Mouse (Mus musculus) limb, embryonic 15.5 days (tissue): ENCODE results near the gene Pnpla3. TPM values are rescaled to one million over a fixed set of nuclear protein-coding genes. Genes with fewer than 3 reads are reported as not detected.

Experiments
- ATAC-seq: fragments of 200-750 bp; cut with Nextera tagmentation; 2 replicates; pipeline ENCODE4 v1.8.0; 2017; ENCODE audit warnings: low read depth, moderate TSS enrichment; ENCODE audit not compliant: insufficient number of reproducible peaks, low FRiP score, low TSS enrichment
- H3K27ac ChIP-seq: fragments of 300-500 bp; sonication (generic); 2 replicates; pipeline ENCODE4 v1.5.1; 2015; ENCODE audit warnings: moderate library complexity, mild to moderate bottlenecking, inconsistent platforms
- H3K27me3 ChIP-seq: fragments of 300-500 bp; sonication (generic); 2 replicates; pipeline ENCODE4 v1.6.1; 2015; ENCODE audit warnings: inconsistent platforms
- H3K36me3 ChIP-seq: fragments of 300-500 bp; sonication (generic); 2 replicates; pipeline ENCODE4 v1.6.1; 2015; ENCODE audit warnings: inconsistent platforms
- H3K4me1 ChIP-seq: fragments of 300-500 bp; sonication (generic); 2 replicates; pipeline ENCODE4 v1.6.1; 2015; ENCODE audit warnings: inconsistent platforms
- H3K4me2 ChIP-seq: fragments of 300-500 bp; sonication (generic); 2 replicates; pipeline ENCODE4 v1.6.1; 2015; ENCODE audit warnings: mild to moderate bottlenecking, inconsistent platforms
- H3K4me3 ChIP-seq: fragments of 300-500 bp; sonication (generic); 2 replicates; pipeline ENCODE4 v1.5.1; 2015; ENCODE audit warnings: mild to moderate bottlenecking, inconsistent platforms
- H3K9ac ChIP-seq: fragments of 300-500 bp; sonication (generic); 2 replicates; pipeline ENCODE4 v1.6.1; 2015; ENCODE audit warnings: inconsistent platforms
- H3K9me3 ChIP-seq: fragments of 300-500 bp; sonication (generic); 2 replicates; pipeline ENCODE4 v1.6.1; 2016; ENCODE audit warnings: inconsistent platforms
- WGBS: fragments of 180-500 bp; shearing (Covaris S2); methylation state at CpG from one replicate; pipeline ENCODE4 v1.1.7; 2015; 5-methylcytosine and 5-hydroxymethylcytosine counted together
- polyA plus RNA-seq: library from polyadenylated mRNA; unstranded; fragments of >200 nt; fragmentation: Nextera tagmentation; extraction: Ambion mirVana; gene quantifications from 2 replicates; pipeline ENCODE4 v1.2.1, GENCODE M21; 2015

Pnpla3 gene
- polyA plus RNA-seq = 1.5 and 2.0 TPM in 2 replicates

DNA sequence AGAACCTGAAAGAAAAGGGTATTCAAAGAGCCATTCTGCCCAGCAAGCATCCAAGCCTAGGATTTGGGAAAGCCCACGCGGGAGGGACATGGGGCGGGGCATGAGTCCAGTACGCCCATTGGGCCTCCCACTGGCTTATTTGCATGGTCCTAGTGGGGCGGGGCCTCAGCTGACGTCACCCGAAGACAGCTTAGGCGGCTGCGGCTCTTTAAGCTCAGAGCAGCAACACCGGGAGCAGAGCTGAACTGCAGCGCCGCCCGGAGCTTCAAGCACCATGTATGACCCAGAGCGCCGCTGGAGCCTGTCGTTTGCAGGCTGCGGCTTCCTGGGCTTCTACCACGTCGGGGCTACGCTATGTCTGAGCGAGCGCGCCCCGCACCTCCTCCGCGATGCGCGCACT, at the start of gene Pnpla3:
TSS of gene Pnpla3 (plus strand) at position 238 of the 400 bp plus-strand sequence.
- Histone ChIP-seq H3K9me3 (no peaks in the 10 kb centered on the region), H3K36me3 (no peaks in the 10 kb centered on the region), H3K27me3 (peaks cover 21% of the 10 kb centered on the region), H3K4me1 (peaks cover 18% of the 10 kb centered on the region), H3K4me3 (peak within 1 kb of the TSS; percentile 51), H3K9ac (peak within 1 kb of the TSS; percentile 26; the same call in 1 of the 2 replicates), H3K27ac (no peak within 1 kb of the TSS), H3K4me2 (peak within 1 kb of the TSS; percentile 96)
- WGBS = 0% methylated on average over 28 of the region's 28 CpGs
- ATAC-seq = peak; percentile 95

DNA sequence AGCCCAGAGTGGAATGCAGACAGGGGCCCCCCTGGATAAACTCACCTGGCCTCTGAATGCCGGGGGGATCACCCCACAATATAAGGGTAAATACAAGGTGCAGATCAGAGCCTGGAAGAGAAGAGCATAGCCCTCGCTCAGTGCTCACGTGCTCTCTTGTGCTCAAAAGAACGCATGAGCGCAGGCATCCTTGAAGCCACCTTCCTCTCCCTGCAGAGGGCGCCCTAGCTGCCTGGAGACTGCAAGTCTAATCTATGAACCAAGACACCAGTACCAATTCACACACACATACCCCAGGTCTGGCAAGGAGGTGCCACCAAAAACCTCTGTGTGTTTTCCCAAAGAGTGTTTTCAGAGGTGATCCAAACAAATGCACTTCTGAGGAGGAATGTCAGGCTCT, 47.0 kb upstream of the Pnpla3 start:
- Histone ChIP-seq H3K9ac (no peak overlapping the region), H3K4me1 (no peaks in the 10 kb centered on the region), H3K27me3 (peaks cover 7% of the 10 kb centered on the region; the same call in 1 of the 2 replicates), H3K4me2 (no peak overlapping the region), H3K27ac (no peak overlapping the region), H3K36me3 (no peaks in the 10 kb centered on the region), H3K4me3 (no peak overlapping the region), H3K9me3 (no peaks in the 10 kb centered on the region)
- 32% methylated on average over 6 of the region's 6 CpGs for WGBS
- no peak for ATAC-seq

DNA sequence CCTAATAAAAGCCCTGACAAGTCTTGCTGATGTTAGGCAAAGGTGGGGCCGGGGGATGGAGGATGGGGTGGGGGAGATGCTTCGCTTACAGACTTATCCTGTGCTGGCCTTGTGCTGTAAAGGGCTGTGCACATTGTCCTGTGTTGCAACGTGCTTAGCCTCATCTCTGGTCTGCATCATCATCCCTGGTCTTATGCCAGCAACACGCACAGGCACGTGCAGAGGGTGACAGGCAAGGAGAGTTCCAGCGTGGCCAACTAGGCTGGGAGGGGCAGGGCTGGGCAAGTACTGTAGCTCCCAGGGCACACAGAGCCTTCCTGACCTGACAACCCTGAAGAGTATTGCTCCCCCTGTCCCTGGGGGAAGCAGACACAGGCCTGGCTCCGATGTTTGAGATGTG, 46.6 kb upstream of the Pnpla3 start:
- no peak for ATAC-seq
- Histone ChIP-seq H3K36me3 (no peaks in the 10 kb centered on the region), H3K4me3 (no peak overlapping the region), H3K4me2 (no peak overlapping the region), H3K9ac (no peak overlapping the region), H3K9me3 (no peaks in the 10 kb centered on the region), H3K4me1 (no peaks in the 10 kb centered on the region), H3K27ac (no peak overlapping the region), H3K27me3 (peaks cover 7% of the 10 kb centered on the region; the same call in 1 of the 2 replicates)
- WGBS = 64% methylated on average over 7 of the region's 7 CpGs

DNA sequence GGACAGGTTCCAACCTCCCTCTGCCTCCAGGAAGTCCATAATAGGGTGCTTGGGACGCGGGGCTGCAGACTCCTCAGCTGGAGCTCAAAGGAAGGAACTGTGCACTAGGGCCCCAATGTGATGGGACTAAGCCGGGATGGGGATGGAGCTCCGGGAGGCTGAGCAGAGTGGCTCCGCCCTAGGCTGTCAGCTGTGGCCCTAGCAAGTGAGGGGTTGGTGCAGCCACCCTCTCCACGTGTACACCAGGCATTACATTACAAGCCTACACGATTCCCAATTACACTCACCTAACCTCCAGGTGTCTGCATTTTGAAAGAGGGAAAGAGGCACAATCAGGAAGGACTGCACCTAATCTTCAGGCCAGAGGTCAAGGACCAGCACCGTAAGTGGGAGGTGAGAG, 44.6 kb upstream of the Pnpla3 start, which contains the start of gene Pnpla5:
TSS of gene Pnpla5 (minus strand) at position 101 of the 400 bp plus-strand sequence.
- H3K36me3 ChIP-seq = no peaks in the 10 kb centered on the region
- H3K9me3 ChIP-seq = no peaks in the 10 kb centered on the region
- H3K9ac ChIP-seq = no peak within 1 kb of the TSS
- H3K4me2 ChIP-seq = no peak within 1 kb of the TSS
- 62% methylated on average over 8 of the region's 8 CpGs for WGBS
- peaks cover 7% of the 10 kb centered on the region; the same call in 1 of the 2 replicates for H3K27me3 ChIP-seq
- no peak within 1 kb of the TSS for H3K4me3 ChIP-seq
- no peak within 1 kb of the TSS for H3K27ac ChIP-seq
- no peak for ATAC-seq
- H3K4me1 ChIP-seq = no peaks in the 10 kb centered on the region

DNA sequence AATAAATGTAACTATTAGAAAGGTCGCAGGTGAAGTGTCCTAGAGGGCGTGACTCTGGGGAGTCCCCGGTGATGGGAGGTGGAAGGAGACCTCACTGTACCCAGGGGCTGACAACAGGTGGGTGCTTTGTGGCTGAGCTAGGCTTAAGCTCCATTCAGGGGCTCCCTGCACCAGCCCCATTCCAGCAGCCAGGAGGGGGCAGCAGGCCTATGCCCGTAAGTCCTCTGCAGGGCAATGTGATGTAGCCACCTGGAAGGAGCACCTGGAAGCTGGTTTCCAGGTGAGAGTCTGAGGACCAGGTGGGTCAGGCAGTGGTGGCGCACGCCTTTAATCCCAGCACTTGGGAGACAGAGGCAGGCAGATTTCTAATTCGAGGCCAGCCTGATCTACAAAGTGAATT, 43.6 kb upstream of the Pnpla3 start:
- H3K36me3 ChIP-seq = no peaks in the 10 kb centered on the region
- WGBS = 63% methylated on average over 7 of the region's 7 CpGs

DNA sequence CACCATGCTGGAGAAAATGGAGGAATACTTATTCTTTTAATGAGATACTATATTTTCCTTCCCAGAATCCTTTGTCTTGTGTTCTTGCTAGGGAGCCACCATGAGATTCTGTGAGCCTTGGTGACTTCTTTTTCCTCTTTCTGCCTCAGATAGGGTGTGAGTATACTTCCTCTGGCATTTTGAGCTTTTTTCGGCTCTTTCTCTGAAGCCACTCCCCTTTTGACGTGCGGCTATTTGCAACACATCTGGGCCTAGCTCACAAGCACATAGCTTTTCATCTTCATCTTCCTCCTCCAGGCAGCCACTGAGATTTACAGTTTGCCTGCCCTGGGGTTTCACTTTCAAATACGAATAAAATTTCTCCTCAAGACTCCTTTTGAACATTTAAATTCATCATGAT, 41.2 kb upstream of the Pnpla3 start:
- Histone ChIP-seq H3K4me1 (0 out of 2 replicates have a peak, but pooled peaks cover 3% of the 10 kb centered on the region), H3K4me2 (no peak overlapping the region), H3K4me3 (no peak overlapping the region), H3K9me3 (no peaks in the 10 kb centered on the region), H3K27me3 (no peaks in the 10 kb centered on the region), H3K36me3 (no peaks in the 10 kb centered on the region), H3K9ac (no peak overlapping the region), H3K27ac (no peak overlapping the region)
- WGBS = 65% methylated on average over 4 of the region's 4 CpGs
- ATAC-seq = no peak

More for the DNA sequence above, 43.6 kb upstream of the Pnpla3 start:
- no peak for ATAC-seq
- H3K27ac ChIP-seq = no peak overlapping the region
- H3K9ac ChIP-seq = no peak overlapping the region
- no peak overlapping the region for H3K4me3 ChIP-seq
- no peaks in the 10 kb centered on the region for H3K27me3 ChIP-seq
- no peak overlapping the region for H3K4me2 ChIP-seq
- H3K4me1 ChIP-seq = no peaks in the 10 kb centered on the region
- H3K9me3 ChIP-seq = no peaks in the 10 kb centered on the region

DNA sequence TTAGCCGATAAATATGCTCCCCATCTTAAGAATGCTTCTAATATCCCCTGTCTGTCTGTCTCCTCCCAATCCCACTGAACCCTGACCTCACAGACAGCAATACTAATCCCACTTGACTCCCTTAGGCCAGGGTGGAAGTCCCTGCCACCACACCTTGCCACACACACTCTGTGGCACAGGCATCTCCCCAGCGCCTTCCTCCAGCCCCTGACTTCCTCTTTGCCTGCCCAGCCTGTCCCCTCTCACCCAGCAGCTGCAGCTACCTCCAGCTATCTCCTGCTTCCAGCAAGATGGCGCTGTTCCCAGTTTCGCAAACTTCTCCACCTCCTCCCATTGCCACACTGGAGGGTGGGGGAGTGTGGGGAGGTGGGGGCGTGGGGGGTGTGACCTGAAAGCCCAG, 40.8 kb upstream of the Pnpla3 start:
- H3K4me1 ChIP-seq = 0 out of 2 replicates have a peak, but pooled peaks cover 3% of the 10 kb centered on the region
- H3K36me3 ChIP-seq = no peaks in the 10 kb centered on the region
- no peak overlapping the region for H3K9ac ChIP-seq
- ATAC-seq = no peak
- no peak overlapping the region for H3K4me2 ChIP-seq
- H3K9me3 ChIP-seq = no peaks in the 10 kb centered on the region
- 37% methylated on average over 5 of the region's 5 CpGs for WGBS
- no peak overlapping the region for H3K27ac ChIP-seq
- H3K4me3 ChIP-seq = no peak overlapping the region
- H3K27me3 ChIP-seq = no peaks in the 10 kb centered on the region

DNA sequence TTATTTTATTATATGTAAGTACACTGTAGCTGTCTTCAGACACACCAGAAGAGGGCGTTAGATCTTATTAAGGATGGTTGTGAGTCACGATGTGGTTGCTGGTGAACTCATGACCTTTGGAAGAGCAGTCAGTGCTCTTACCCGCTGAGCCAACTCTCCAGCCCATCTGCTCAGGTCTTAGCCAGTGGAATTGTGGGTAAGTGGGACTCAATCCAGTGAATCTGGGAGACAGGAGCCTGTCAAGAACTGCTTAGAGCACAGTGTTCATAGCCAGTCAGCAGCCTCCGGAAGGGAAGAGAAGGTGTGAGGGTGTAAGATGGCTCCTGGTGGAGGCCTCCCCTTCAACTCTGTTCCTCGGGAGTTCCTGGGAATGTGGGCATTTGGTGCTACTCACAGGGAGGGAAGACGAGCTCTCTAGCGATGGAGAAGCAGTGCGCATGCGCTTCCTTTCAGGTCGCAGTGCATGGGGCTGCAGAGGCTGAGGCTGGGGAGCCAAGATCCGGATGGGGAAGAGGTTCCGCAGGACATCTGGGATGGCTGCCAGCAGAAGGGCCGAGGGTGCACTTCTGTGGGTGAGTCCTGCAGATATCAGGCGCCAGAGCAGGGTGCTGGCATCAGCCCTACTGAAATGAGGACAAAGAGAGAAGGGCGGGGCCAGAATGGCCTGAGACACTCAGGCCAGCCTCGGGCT, 36.4 kb upstream of the Pnpla3 start:
- H3K4me1 ChIP-seq = 0 out of 2 replicates have a peak, but pooled peaks cover 3% of the 10 kb centered on the region
- no peaks in the 10 kb centered on the region for H3K36me3 ChIP-seq
- no peak overlapping the region for H3K27ac ChIP-seq
- WGBS = 56% methylated on average over 16 of the region's 16 CpGs
- no peaks in the 10 kb centered on the region; the same call in 1 of the 2 replicates for H3K9me3 ChIP-seq
- no peak overlapping the region for H3K4me3 ChIP-seq
- ATAC-seq = no peak
- no peak overlapping the region for H3K9ac ChIP-seq
- H3K4me2 ChIP-seq = no peak overlapping the region
- H3K27me3 ChIP-seq = no peaks in the 10 kb centered on the region

DNA sequence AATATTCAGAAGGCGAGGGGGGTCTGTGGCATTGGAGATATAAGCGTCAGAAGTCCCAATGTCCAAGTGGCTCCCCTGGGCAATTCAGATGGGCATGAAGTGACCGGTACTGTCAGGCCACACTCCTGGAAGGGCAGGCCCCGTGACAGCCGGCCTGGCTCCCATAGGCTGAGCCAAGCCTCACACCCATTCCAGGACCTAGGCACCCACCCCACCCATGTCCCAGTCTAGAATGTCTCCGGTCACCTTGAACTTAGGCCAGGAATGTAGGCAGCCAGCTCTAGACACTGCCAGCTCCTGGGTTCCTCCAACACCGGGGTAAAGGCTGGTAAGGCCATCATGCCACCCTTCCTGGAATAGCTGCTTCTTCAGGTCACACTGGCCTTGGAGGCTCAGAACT, 35.7 kb upstream of the Pnpla3 start:
- H3K27ac ChIP-seq = no peak overlapping the region
- WGBS = 90% methylated on average over 7 of the region's 7 CpGs
- H3K9me3 ChIP-seq = no peaks in the 10 kb centered on the region; the same call in 1 of the 2 replicates
- H3K36me3 ChIP-seq = no peaks in the 10 kb centered on the region
- H3K4me1 ChIP-seq = 0 out of 2 replicates have a peak, but pooled peaks cover 3% of the 10 kb centered on the region
- H3K4me2 ChIP-seq = no peak overlapping the region
- H3K4me3 ChIP-seq = no peak overlapping the region
- ATAC-seq = no peak
- H3K9ac ChIP-seq = no peak overlapping the region
- H3K27me3 ChIP-seq = no peaks in the 10 kb centered on the region

DNA sequence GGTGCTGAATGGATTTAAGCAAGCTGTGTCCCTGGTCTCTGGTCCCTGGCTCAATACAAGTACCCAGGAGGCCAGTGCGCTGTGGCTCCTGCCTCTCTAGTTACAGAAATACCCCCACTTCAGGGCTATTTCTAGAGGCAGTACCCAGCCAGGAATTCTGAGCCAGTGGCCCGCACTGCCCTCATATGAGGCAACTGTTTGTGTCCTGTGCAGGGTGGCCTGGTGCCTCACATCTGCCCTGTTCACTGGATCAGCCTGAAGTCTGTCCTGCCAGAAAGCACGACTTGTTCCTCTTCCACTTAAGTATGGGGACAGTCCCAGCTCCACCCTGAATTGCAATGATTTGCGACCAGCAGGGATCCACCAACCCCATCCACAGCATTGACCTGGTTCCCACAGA, 34.2 kb upstream of the Pnpla3 start:
- Histone ChIP-seq H3K27me3 (no peaks in the 10 kb centered on the region), H3K4me3 (no peak overlapping the region), H3K27ac (no peak overlapping the region), H3K36me3 (no peaks in the 10 kb centered on the region), H3K9ac (no peak overlapping the region), H3K4me1 (0 out of 2 replicates have a peak, but pooled peaks cover 3% of the 10 kb centered on the region), H3K9me3 (no peaks in the 10 kb centered on the region; the same call in 1 of the 2 replicates), H3K4me2 (no peak overlapping the region)
- 55% methylated on average over 4 of the region's 4 CpGs for WGBS
- ATAC-seq = no peak

DNA sequence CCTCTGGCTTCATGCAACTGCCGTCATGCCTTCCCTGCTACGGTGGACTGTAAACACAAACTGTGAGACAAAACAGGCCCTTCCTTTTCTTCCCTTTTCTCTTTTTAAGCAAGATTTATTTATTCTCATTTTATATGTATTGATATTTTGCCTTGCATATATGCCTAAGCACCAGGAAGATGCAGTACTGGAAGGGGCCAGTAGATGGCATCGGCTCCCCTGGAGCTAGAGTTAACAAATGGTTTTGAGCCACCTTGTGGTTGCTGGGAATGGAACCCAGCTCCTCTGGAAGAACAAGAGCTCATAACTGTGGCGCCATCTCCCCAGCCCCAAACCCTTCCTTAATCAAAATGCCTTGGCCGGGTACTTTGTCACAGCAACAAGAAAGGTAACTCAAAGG, 32.2 kb upstream of the Pnpla3 start:
- Histone ChIP-seq H3K27ac (no peak overlapping the region), H3K27me3 (no peaks in the 10 kb centered on the region), H3K36me3 (no peaks in the 10 kb centered on the region), H3K9ac (no peak overlapping the region), H3K4me3 (no peak overlapping the region), H3K4me2 (no peak overlapping the region), H3K9me3 (no peaks in the 10 kb centered on the region; the same call in 1 of the 2 replicates), H3K4me1 (0 out of 2 replicates have a peak, but pooled peaks cover 3% of the 10 kb centered on the region)
- WGBS = 84% methylated on average over 5 of the region's 5 CpGs
- ATAC-seq = no peak
